Mouse (Mus musculus): ENCODE data around the gene 4933405O20Rik. TPM values are rescaled to one million over a fixed set of nuclear protein-coding genes. Genes with fewer than 3 reads are reported as not detected.

The 4933405O20Rik gene
- polyA plus RNA-seq (2015; fragmentation: Illumina TruSeq; extraction: RNeasy Lipid Tissue Mini Kit (QIAGEN cat#74804); ENCODE audit: insufficient read depth, low replicate concordance), result not detected

DNA sequence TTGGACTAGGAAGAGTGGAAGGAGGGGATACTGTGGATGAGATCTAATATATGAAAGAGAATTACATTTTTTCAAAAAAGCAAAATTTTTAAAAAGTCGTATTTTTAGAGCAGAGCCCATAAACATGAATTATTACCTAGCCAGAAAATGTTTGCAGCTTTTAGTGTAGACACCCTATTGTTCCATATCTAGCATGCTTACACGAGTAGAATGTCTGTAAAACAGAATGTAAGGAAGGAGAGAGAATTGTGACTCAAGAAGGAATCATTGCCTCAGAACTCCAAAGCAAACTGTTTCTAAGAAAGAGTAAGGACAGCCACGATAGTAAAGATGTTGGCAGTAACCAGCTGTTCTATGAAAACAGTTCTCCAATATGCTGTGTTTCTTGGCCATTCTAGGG, at the start of gene 4933405O20Rik:
Gene 4933405O20Rik, plus strand, starts transcription at position 301 of the 400 bp plus-strand sequence.

